Mouse (Mus musculus) bone marrow, adult 2 months (tissue): ENCODE results near the gene Apoa2.
A peak's percentile ranks its signal among the peaks of the same experiment; 100 is the strongest.

ENCODE experiments used
- CTCF ChIP-seq: fragments of 200-500 bp; IDR thresholded peaks from 2 replicates; pipeline ENCODE4 v1.5.1; 2011; ENCODE audit warnings: low read length, control low read depth; ENCODE audit not compliant: control insufficient read depth, insufficient read depth
- POLR2A ChIP-seq: fragments of 200-500 bp; IDR thresholded peaks from 2 replicates; pipeline ENCODE4 v1.6.1; 2011; ENCODE audit warnings: low read depth, mild to moderate bottlenecking, control low read depth, low read length, borderline replicate concordance; ENCODE audit not compliant: control insufficient read depth

DNA sequence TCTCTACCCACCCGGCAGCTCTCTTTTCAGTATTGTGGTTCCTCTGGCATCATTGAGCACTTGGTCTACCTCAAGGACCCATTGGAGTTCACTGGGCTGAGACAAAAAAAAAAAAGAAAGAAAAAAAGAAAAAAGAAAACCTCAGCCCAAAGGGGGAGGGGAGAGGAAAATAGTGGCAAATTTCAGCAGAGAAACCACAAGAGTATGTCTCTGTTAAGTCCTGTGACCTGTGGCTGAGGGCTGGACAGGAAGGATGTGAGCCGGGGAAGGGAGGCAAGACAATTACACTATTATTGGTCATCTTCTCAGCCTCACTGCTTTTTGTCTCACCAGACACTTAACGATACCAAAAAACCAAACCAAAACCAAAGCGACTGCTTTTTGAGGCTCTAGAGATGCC lies 7.0 kb downstream of the Apoa2 start:
- TF ChIP-seq CTCF (no peak), POLR2A (0 out of 2 replicates have a peak, but pooled peaks have one; percentile 9)
